Mouse (Mus musculus) thymus, adult 2 months (tissue): ENCODE data around the gene Acap2.

ENCODE experiments used
- CTCF ChIP-seq: fragments of 200-500 bp; IDR thresholded peaks from 2 replicates; pipeline ENCODE4 v1.5.1; 2012; ENCODE audit warnings: mild to moderate bottlenecking, control low read depth, low read length, moderate library complexity, borderline replicate concordance; ENCODE audit not compliant: control insufficient read depth, poor library complexity, insufficient read depth; ENCODE audit errors: extremely low read depth
- POLR2A ChIP-seq: fragments of 200-500 bp; IDR thresholded peaks from 2 replicates; pipeline ENCODE4 v1.6.1; 2012; ENCODE audit warnings: mild to moderate bottlenecking, low read length, control low read depth, moderate library complexity; ENCODE audit not compliant: control insufficient read depth, poor library complexity, insufficient read depth; ENCODE audit errors: extremely low read depth

- TF ChIP-seq CTCF (no peak), POLR2A (no peak)
Observed at GRCm38 (mm10) chr16:31064782-31065181, 136.3 kb downstream of the Acap2 start.
